Mouse (Mus musculus): ENCODE measurements around the gene Tex36.

Gene Tex36

GRCm38 (mm10) chr7:133591750-133592149, 10.2 kb downstream of the Tex36 start:
- no peak for DNase-seq (ENCODE audit: low spot score)

DNA sequence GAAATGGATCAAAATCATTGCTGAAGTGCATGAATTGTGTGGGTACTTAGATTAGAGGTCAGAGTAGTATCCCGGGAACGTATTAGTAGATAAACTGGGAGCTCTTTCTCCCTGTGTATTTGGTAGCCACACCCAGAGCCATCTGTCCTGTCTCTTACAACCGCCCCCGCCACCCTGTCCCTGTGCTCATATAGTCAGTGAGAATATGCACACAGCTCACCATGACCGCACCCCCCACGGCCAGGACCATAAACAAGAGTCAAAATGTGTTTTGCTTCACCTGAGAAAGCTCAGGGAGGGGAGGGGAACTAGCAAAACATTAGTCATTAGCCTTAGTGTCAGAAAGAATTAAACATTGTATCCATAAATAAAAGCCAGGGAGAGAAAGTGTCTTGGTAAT, 18.7 kb downstream of the Tex36 start:
- no peak for DNase-seq (ENCODE audit: low spot score)

DNA sequence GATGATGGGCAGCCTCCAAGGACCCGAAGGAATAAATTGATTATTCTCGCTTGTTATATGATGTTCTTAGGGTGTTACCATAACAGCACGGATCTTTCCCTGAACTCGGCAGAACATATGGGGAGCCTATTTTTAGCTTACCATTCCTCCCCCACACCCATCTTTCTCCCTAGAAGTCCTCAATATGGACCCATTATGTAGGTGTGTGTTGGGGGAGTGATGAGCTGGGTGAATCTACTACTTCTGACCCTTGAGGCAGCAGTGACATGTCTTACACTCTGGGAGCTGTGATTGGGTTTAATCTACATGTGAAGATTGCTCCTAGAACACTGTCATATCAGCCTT, 21.7 kb downstream of the Tex36 start:
- peak; percentile 29 for DNase-seq (ENCODE audit: low spot score)

GRCm38 (mm10) chr7:133579491-133580295, 22.3 kb downstream of the Tex36 start:
- DNase-seq (ENCODE audit: low spot score): peak; percentile 16

GRCm38 (mm10) chr7:133576825-133577224, 25.1 kb downstream of the Tex36 start:
- DNase-seq (ENCODE audit: low spot score): no peak

DNA sequence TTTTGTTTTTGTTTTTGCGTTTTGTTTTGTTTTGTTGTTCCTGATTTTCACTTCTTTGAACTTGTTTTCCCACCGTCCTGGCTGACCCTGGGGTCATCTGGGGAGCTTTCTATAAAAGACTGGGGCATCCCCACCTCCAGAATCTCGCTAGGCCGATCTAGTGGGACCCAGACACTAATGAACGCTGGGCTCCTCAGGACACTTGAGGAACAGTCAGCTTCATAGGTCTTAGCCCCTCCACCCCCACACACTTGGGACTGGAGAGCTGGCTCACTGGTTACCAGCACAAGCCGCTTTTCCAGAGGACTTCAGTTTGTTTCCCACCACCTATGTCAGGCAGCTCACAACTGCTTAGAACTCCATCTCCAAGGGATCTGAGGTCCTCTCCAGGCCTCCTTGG, 25.7 kb downstream of the Tex36 start:
- no peak for DNase-seq (ENCODE audit: low spot score)

GRCm38 (mm10) chr7:133571927-133572326, 30.0 kb downstream of the Tex36 start:
- DNase-seq (ENCODE audit: low spot score): peak; percentile 12

DNA sequence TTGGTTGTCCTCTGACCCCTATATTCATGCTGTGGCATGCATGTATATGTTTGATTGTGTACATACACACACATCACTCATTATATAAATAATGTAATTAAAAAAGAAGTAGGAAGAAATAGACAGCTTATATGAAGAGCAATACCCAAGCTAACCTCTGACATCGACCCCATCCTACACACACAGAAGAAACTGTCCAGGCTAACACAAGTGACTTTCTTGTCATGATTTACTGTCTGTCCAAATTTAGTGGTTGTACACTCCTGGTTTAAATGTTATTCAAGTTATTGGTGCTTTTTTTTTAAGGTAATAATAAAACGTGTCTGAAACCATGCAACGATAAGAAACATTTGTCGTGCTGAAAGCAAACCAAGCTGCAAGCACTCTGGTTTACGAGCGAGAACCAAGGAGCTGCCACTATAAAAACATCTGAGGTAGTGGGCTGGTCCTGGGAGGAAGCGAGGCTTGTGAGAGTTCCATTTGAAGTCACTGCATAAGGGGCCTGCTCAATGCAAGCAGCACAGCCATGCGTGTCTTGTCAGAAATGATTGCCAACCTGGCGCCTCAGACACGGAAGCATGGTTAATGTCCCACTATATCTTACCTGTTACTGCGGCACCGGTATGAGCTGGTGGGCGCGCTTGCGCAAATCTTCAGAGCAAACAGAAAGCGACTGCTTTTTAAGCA, 32.6 kb downstream of the Tex36 start:
- DNase-seq (ENCODE audit: low spot score): no peak

GRCm38 (mm10) chr7:133564600-133564999, 37.4 kb downstream of the Tex36 start:
- DNase-seq (ENCODE audit: low spot score): no peak

- no peak for DNase-seq (ENCODE audit: low spot score)
Measured at GRCm38 (mm10) chr7:133563175-133563824, 38.7 kb downstream of the Tex36 start.

DNA sequence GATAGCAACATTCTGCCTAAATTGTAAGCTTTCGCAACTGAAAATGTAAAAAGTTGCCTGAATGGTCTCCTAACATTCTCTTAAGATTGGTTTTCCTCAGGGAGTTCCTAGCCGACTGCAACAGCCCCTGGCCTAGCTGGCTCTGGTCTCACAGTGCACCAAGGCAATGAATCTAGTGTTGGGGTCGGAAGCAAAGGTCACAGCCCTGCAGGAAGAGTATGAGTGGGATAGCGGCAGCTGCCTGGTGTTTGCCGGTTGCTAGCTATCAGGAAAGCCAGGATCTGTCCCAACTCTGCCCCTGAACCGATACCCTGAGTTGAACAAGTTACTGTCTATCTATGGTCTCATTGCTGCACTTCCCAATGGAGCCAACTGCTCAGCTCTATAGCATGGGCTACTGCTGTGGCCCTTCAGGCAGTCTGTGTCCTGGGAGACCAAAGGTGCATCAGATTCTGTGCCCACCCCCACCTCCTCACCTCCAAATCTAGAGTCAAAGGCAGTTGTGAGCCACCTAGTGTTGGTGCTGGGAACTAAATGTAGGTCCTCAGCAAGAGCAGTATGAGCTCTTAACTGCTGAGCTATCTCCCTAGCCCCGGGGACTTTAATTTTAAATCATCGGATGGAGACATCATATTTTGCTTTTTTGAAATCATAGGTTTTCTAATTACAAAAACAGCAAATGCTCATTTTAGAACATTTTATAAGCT, 46.0 kb downstream of the Tex36 start:
- DNase-seq (ENCODE audit: low spot score): peak; percentile 17

DNA sequence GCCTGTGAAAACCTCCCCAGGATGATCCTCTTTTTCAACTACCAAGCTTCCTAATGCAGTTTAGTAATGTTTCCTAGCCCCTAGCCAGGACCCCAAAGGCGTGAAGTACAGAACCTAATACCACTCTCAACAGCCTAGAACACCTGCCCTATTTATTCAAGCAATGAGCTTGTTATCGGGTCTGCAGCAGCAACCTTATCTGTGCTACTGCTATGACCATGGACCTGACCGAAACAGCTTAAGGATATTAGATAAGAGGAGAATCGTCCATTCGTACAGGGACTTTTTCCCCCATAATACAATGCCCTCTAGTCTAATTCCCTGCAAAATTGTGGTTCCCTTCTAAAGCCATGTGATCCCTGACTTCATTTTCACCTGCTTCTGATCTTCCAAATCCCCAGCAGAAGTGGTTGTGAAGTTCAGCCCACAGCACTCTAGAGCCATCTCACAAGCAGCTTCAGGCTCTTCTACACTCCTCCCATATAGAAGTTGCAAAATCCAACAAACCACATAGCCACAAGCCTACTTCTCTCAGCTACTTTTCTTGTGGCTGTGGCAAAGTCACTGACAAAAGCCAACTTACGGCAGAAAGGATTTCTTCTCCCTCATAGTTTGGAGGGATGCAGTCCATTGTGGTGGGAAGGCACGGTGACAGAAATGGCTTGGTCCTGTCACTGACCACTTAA, 49.5 kb downstream of the Tex36 start:
- DNase-seq (ENCODE audit: low spot score): no peak

- no peak for DNase-seq (ENCODE audit: low spot score)
Measured at GRCm38 (mm10) chr7:133551000-133551399, 51.0 kb downstream of the Tex36 start.

DNA sequence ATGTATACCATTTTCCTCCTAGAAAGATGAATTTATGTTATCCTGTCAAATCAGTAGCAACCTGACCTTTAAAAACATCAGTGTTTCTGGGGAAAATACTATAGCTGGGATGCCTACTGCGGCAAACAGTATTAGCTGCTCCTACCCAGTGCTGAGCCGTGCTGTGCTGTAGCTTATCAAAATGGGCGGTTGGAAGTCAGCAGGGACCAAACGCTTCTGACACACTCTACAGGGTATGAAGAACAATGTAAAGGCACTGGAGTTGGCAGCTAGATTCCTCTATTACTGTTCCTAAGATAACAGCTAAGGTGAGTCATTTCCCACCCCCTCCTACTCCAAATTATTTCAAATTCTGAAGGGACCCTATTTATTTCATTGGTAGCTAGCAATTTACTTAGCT, 53.5 kb downstream of the Tex36 start:
- no peak for DNase-seq (ENCODE audit: low spot score)

- DNase-seq (ENCODE audit: low spot score): no peak
Measured at GRCm38 (mm10) chr7:133545631-133546030, 56.3 kb downstream of the Tex36 start.

DNA sequence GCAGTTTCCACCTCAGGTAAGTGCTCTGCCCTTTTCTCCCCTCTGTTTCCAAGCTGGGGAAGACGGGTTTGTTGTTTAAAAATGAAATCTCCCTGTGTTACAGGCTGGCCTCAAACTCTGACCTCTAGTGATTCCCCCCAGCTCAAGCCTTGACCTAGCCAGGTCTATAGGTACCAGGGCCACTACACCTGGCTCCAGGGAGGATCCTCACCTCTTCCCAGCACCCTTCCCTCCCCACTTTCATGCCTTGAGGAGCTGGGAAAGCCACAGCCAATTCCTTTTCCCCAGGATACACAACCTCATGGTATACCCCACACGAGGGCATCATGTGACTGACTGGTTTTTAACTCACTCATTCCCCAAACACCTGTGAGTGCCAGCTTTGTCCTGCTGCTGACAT, 57.0 kb downstream of the Tex36 start:
- no peak for DNase-seq (ENCODE audit: low spot score)

DNA sequence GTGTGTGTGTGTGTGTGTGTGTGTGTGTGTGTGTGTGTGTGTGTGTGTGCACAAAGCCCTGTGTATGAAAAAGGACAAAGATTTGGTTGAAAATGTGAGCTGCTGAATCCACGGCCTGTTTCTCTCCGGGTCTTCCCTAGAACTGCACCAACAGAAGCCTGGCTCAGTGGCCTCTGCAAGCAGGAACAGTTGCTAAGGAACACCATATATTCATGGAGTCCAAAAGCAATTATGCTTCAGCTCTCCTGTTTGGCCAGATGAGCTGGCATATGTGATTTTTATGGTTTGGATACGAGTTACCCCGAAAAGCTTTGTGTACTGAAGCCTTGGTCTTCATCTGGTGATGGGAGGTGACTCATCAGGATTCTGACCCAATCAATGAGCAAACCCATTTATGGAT, 58.8 kb downstream of the Tex36 start:
- peak; percentile 49 for DNase-seq (ENCODE audit: low spot score)

GRCm38 (mm10) chr7:133537366-133537765, 64.6 kb downstream of the Tex36 start:
- no peak for DNase-seq (ENCODE audit: low spot score)
